Mouse (Mus musculus) forebrain, embryonic 16.5 days (tissue): ENCODE data around the gene Megf6. TPM values are rescaled to one million over a fixed set of nuclear protein-coding genes. Genes with fewer than 3 reads are reported as not detected.

Experiments used
- ATAC-seq: fragments of 200-750 bp; cut with Nextera tagmentation; 2 replicates; pipeline ENCODE4 v1.8.0; 2017; ENCODE audit warnings: mild to moderate bottlenecking, moderate library complexity
- H3K27ac ChIP-seq: fragments of 300-500 bp; sonication (generic); 2 replicates; pipeline ENCODE4 v1.5.1; 2014; ENCODE audit warnings: low read length, control low read depth
- H3K27me3 ChIP-seq: fragments of 300-500 bp; sonication (generic); replicated peaks from 2 replicates; pipeline ENCODE4 v1.6.1; 2014; ENCODE audit warnings: low read length; ENCODE audit not compliant: control insufficient read depth, insufficient read depth
- H3K36me3 ChIP-seq: fragments of 300-500 bp; sonication (generic); 2 replicates; pipeline ENCODE4 v1.6.1; 2014; ENCODE audit not compliant: control insufficient read depth, insufficient read depth
- H3K4me1 ChIP-seq: fragments of 300-500 bp; sonication (generic); replicated peaks from 2 replicates; pipeline ENCODE4 v1.6.1; 2014; ENCODE audit warnings: low read length; ENCODE audit not compliant: control insufficient read depth, insufficient read depth
- H3K4me2 ChIP-seq: fragments of 300-500 bp; sonication (generic); 2 replicates; pipeline ENCODE4 v1.6.1; 2014; ENCODE audit warnings: mild to moderate bottlenecking, low read length, control low read depth
- H3K4me3 ChIP-seq: fragments of 300-500 bp; sonication (generic); replicated peaks from 2 replicates; pipeline ENCODE4 v1.5.1; 2014; ENCODE audit warnings: mild to moderate bottlenecking, low read length, control low read depth
- H3K9ac ChIP-seq: fragments of 300-500 bp; sonication (generic); replicated peaks from 2 replicates; pipeline ENCODE4 v1.6.1; 2014; ENCODE audit warnings: low read depth, low read length, control low read depth
- H3K9me3 ChIP-seq: fragments of 300-500 bp; sonication (generic); 2 replicates; pipeline ENCODE4 v1.6.1; 2016; ENCODE audit warnings: low read length; ENCODE audit not compliant: control insufficient read depth
- WGBS: fragments of 180-500 bp; shearing (Covaris S2); extraction: QIAGEN DNeasy Blood & Tissue Kit; methylation state at CpG from one replicate; pipeline ENCODE4 v1.1.7; 2014; 5-methylcytosine and 5-hydroxymethylcytosine counted together
- polyA plus RNA-seq: library from polyadenylated mRNA; unstranded; fragments of >200 nt; fragmentation: Nextera tagmentation; extraction: Ambion mirVana; gene quantifications from 2 replicates; pipeline ENCODE4 v1.2.1, GENCODE M21; 2015

Gene Megf6
- polyA plus RNA-seq, 1 experiment from 2014 or later = 10.0 TPM

DNA sequence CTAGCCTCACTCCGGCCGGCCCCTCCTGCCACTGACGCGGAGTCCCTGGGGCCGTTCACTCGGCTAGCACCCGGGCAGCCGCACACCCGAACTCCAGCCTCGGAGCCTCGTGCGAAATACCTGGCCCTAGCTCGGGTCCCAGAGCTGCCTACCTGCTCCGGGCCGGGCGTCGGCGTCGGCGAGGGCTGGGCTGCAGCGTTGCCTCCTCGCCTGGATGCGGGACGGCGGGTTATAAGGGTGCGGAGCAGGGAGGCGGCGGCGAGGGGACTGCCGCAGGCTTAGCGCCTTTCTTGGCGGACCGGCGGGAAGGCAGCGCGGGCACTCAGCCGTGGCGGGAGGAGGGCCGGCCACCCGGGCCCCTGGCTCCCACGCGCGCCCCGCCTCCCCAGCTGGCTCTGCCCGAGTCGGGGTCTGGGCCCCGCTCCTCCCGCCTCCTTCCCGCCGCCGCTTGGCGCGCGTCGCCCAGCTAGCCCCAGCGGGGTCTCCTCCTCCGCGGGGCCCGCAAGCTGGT, 30.8 kb upstream of the Megf6 start:
- Histone ChIP-seq H3K27me3 (peaks cover 47% of the 10 kb centered on the region), H3K9me3 (no peaks in the 10 kb centered on the region), H3K4me3 (peak overlapping the region; percentile 44), H3K4me2 (peak overlapping the region; percentile 77), H3K9ac (peak overlapping the region; percentile 50), H3K36me3 (no peaks in the 10 kb centered on the region), H3K27ac (no peak overlapping the region), H3K4me1 (peaks cover 34% of the 10 kb centered on the region)
- ATAC-seq = no peak
- under 1% methylated on average over 55 of the region's 59 CpGs for WGBS

DNA sequence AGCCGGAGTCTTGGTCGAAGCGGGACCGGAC, 30.5 kb upstream of the Megf6 start, which contains the start of gene Trp73:
TSS of gene Trp73 (minus strand) at position 27 of the 31 bp plus-strand sequence.
- H3K4me2 ChIP-seq = peak within 1 kb of the TSS; percentile 77

DNA sequence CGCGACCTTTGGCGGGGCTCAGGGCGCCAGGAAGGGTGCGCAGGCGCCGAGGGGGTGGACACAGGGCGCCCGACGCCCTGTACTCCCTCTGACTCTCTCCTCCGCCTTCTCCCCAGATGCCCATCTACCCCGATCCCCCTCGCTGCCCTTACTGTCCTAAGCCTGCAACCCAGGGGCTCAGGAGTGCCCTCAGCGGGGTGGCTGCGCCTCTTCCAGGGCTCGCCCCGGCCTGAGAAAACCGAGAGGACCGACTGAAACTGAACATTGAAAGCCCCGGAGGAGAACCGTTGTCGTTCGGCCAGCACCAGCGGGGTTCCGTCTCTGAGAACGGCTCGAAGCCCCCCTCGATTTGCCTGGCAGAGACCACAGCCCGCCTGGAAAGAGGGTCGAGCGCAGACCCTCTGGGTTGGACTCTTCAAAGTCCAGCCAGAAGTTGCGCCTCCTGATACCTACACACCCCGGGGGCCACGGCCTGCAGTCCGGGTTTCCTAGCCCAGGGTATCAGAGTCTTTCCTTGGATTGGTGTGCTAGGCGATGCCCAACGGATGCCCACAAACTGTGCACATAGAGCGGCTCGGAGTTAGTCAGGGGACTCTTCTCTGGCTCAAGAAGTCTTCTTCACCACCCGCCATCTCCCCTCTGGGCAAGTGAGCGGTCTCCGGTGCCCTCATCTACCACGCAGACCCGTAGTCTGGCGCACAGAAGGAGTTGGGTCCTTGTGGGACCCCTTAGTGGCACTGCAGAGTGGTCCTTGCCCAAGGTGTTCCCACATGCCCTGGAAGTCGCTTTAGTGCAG, 30.1 kb upstream of the Megf6 start:
- Histone ChIP-seq H3K9me3 (no peaks in the 10 kb centered on the region), H3K4me2 (peak overlapping the region; percentile 77), H3K27ac (no peak overlapping the region), H3K9ac (peak overlapping the region; percentile 50), H3K36me3 (no peaks in the 10 kb centered on the region), H3K27me3 (peaks cover 47% of the 10 kb centered on the region), H3K4me1 (peaks cover 34% of the 10 kb centered on the region), H3K4me3 (peak overlapping the region; percentile 44)
- ATAC-seq = no peak
- 2% methylated on average over 42 of the region's 46 CpGs for WGBS

More for the DNA sequence above, 30.5 kb upstream of the Megf6 start, which contains the start of gene Trp73:
- Histone ChIP-seq H3K9ac (peak within 1 kb of the TSS; percentile 50), H3K4me3 (peak within 1 kb of the TSS; percentile 44), H3K27me3 (peaks cover 47% of the 10 kb centered on the region), H3K9me3 (no peaks in the 10 kb centered on the region), H3K4me1 (peaks cover 34% of the 10 kb centered on the region), H3K36me3 (no peaks in the 10 kb centered on the region), H3K27ac (no peak within 1 kb of the TSS)
- 0% methylated on average over 1 of the region's 4 CpGs for WGBS
- ATAC-seq = no peak

DNA sequence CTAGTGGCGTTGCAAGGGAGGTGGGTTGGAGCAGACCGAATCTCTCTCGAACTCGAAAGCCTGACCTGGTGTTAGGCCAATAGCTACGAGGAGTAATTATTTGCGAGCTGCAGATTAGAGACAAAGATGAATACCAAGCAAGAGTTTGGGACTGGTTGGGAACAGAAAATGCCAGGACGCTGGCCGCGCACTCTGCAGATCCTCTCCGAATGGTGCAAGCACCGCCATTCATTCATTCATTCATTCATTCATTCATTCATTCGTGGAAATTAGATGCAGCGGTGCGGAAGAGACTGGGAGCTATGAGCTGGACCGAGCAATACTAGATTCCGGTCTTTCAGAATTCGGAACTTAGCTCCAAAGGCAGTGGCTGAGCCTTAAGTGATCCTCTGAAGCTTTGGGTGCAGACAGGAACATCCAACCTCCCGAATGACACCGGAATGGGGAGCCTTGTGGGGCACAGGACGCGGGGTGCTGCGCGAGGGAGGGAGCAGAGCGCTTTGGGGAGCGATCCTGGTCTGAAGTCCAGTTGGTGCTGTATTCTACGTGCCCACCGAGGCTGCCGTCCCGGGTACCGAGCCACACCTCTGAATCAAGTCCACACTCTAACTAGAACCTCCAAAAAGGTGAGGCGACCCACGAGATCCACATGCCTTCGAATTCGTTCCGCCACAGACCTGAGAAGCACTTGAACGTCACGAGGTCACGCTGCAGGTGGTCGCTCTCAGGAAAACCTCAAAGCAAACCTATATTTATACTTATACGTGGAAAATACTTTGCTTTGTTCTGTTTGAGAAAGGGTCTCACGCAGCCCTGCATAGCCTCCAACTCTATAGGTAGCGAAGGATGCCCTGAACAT, 29.3 kb upstream of the Megf6 start:
- H3K4me1 ChIP-seq = peaks cover 34% of the 10 kb centered on the region
- no peaks in the 10 kb centered on the region for H3K9me3 ChIP-seq
- peaks cover 43% of the 10 kb centered on the region for H3K27me3 ChIP-seq
- H3K4me2 ChIP-seq = peak overlapping the region; percentile 23; the same call in 1 of the 2 replicates
- 2% methylated on average over 42 of the region's 42 CpGs for WGBS
- no peak overlapping the region for H3K27ac ChIP-seq
- ATAC-seq = no peak
- H3K4me3 ChIP-seq = no peak overlapping the region; the same call in 1 of the 2 replicates
- H3K36me3 ChIP-seq = no peaks in the 10 kb centered on the region
- H3K9ac ChIP-seq = no peak overlapping the region

DNA sequence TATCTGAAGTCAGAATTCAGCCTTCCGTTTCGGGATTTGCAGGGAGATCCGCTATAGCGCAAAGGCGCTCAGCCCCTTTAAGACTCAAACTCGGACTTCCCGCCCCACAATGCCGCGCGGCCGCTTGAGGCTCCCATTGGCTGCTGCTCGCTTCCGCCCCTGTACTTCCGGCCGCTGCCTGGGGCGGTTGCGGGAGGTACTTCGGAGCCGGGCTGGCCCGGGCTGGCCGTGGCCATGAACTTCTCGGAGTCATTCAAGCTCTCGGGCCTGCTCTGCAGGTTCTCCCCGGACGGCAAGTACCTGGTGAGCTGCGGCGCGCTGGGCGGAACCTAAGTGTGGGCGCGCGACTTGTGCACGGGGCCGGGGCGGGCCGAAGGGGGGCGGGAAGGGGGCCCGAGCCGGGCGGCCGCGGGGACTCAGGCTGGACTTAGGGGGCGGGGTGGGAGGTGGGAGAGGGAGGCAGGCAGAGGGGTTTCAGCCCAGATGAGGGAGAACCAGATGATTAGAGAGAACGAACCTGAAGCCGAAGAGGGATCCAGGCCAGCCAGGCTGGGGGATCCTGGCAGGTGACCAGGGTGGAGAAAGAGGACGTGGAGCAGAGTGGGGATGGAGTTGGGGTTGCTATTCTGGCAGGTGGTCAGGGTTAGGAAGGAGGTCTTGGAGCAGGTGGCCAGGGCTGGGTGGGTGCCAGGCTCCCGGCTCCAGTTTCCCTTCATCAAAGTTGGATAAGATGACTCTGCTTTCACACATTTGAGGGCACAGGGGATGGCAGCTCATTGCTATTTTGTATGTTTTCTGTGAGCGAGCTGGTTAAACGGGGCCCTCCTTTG, 28.1 kb upstream of the Megf6 start, which contains the start of gene Wrap73:
TSS of gene Wrap73 (plus strand) at position 162 of the 830 bp plus-strand sequence.
- no peaks in the 10 kb centered on the region for H3K36me3 ChIP-seq
- peaks cover 34% of the 10 kb centered on the region for H3K4me1 ChIP-seq
- H3K9me3 ChIP-seq = no peaks in the 10 kb centered on the region
- H3K27me3 ChIP-seq = peaks cover 33% of the 10 kb centered on the region
- H3K9ac ChIP-seq = peak within 1 kb of the TSS; percentile 81
- peak within 1 kb of the TSS; percentile 81 for H3K27ac ChIP-seq
- under 1% methylated on average over 49 of the region's 49 CpGs for WGBS
- ATAC-seq = peak; percentile 97
- peak within 1 kb of the TSS; percentile 83 for H3K4me3 ChIP-seq
- H3K4me2 ChIP-seq = peak within 1 kb of the TSS; percentile 90

DNA sequence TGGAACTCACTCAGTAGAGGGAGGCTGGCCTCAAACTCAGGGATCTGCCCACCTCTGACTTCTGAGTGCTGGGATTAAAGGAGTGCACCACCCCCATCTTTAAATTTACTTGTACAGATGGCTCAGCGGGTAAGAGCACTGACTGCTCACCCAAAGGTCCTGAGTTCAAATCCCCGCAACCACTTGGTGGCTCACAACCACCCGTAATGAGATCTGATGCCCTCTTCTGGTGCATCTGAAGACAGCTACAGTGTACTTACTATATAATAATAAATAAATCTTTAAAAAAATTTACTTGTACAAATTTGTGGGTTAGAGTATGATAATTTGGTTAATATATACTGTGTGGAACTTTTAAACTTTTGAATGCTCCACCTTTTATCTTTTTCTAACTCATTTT, 25.8 kb upstream of the Megf6 start:
- Histone ChIP-seq H3K4me3 (no peak overlapping the region), H3K27me3 (peaks cover 14% of the 10 kb centered on the region), H3K4me1 (peaks cover 30% of the 10 kb centered on the region), H3K9ac (no peak overlapping the region), H3K4me2 (no peak overlapping the region), H3K9me3 (no peaks in the 10 kb centered on the region), H3K36me3 (no peaks in the 10 kb centered on the region), H3K27ac (no peak overlapping the region)
- no peak for ATAC-seq
- 84% methylated on average over 3 of the region's 3 CpGs for WGBS

DNA sequence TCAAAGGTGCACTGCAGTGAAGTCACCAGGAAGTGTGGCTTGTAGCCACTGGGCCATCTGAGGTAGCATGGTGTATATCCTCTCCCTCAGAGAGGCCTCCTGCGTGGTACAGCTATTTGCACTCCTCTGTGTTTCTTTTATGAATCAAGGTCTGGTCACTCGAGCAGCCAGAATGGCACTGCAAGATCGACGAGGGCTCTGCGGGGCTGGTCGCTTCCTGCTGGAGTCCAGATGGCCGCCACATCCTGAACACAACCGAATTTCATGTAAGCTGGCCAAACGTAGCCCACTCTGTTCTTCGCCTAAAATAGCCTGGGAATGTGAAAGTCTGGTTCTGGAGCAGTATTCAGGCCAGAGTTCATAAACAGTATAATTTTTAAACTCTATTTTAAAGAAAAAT, 24.2 kb upstream of the Megf6 start:
- no peak for ATAC-seq
- Histone ChIP-seq H3K4me3 (no peak overlapping the region), H3K4me1 (peaks cover 14% of the 10 kb centered on the region), H3K36me3 (no peaks in the 10 kb centered on the region), H3K9me3 (no peaks in the 10 kb centered on the region), H3K27me3 (peaks cover 5% of the 10 kb centered on the region), H3K9ac (no peak overlapping the region), H3K27ac (no peak overlapping the region), H3K4me2 (no peak overlapping the region)
- WGBS = 87% methylated on average over 10 of the region's 10 CpGs

DNA sequence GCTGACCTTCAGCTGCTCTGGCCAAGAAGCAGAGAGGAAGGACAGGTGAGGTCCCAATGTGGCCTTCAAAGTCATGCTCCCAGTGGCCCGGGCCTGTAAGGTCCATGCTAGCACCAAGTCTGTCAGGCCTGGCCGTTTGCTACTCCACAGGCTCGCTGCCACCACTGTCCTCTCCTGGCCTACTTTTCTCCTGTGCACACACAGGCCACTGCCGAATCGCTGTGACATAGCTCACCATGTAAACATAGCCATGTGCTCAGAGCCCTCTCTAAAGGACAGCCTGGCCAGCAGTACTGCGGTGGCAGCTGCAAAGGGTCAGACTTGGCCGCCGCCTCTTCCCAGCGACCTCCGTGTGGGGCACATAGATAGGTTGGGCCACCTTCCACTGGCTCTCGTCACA, 16.4 kb upstream of the Megf6 start:
- Histone ChIP-seq H3K27me3 (no peaks in the 10 kb centered on the region), H3K27ac (no peak overlapping the region), H3K4me2 (no peak overlapping the region), H3K4me1 (peaks cover 3% of the 10 kb centered on the region), H3K9me3 (no peaks in the 10 kb centered on the region), H3K4me3 (no peak overlapping the region), H3K36me3 (peaks cover 26% of the 10 kb centered on the region), H3K9ac (no peak overlapping the region)
- no peak for ATAC-seq
- 80% methylated on average over 11 of the region's 11 CpGs for WGBS

DNA sequence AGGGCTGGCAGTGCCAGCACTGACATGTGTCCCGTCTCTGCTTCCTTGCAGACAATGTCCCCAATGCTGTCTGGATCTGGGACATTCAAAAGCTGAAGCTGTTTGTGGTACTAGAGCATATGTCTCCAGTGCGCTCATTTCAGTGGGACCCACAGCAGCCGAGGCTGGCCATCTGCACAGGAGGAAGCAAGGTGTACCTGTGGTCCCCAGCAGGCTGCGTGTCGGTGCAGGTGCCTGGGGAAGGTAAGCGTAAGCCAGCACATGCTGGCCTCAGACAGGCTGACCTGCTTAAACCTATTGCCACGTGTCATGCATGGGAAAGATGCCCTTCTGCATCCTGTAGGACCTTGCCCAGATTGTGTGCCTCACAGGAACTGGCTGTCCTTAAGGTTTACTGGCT, 14.5 kb upstream of the Megf6 start:
- peaks cover 26% of the 10 kb centered on the region for H3K36me3 ChIP-seq
- H3K4me1 ChIP-seq = peaks cover 12% of the 10 kb centered on the region
- no peak overlapping the region for H3K4me2 ChIP-seq
- H3K9me3 ChIP-seq = no peaks in the 10 kb centered on the region
- ATAC-seq = no peak
- H3K27ac ChIP-seq = no peak overlapping the region
- H3K9ac ChIP-seq = no peak overlapping the region
- 79% methylated on average over 7 of the region's 7 CpGs for WGBS
- H3K27me3 ChIP-seq = no peaks in the 10 kb centered on the region
- H3K4me3 ChIP-seq = no peak overlapping the region
